Mouse (Mus musculus): ENCODE results near the gene Thbs1.

- TF ChIP-seq CTCF (IDR thresholded peaks at IDR 0.05; ENCODE audit: extremely low read depth, insufficient read depth, low read length) (no peak), POLR2A (IDR thresholded peaks at IDR 0.05; ENCODE audit: extremely low read depth, insufficient read depth, low read length) (no peak)
These were observed 12.8 kb downstream of the Thbs1 start for GRCm38 (mm10) chr2:118124437-118124836.
